Mouse (Mus musculus): ENCODE results near the gene Dlg2. TPM values are rescaled to one million over a fixed set of nuclear protein-coding genes. Genes with fewer than 3 reads are reported as not detected.

The Dlg2 gene
- polyA plus RNA-seq, 1 experiment: 6.0 TPM

GRCm38 (mm10) chr7:92147499-92147898 is 1671.0 kb downstream of the Dlg2 start:
- WGBS: 98% methylated on average over 1 of the region's 1 CpGs

GRCm38 (mm10) chr7:92150768-92151167 is 1674.3 kb downstream of the Dlg2 start:
- TF ChIP-seq POLR2A (IDR thresholded peaks at IDR 0.05; ENCODE audit: control insufficient read depth, extremely low read depth, insufficient read depth, low read length, poor library complexity): no peak
- TF ChIP-seq CTCF (IDR thresholded peaks at IDR 0.05; ENCODE audit: borderline replicate concordance, control insufficient read depth, extremely low read depth, insufficient read depth, low read length, poor library complexity): no peak
- Histone ChIP-seq H3K27me3 (ENCODE audit: control insufficient read depth, insufficient read depth, low read length) (no peaks in the 10 kb centered on the region), H3K4me1 (replicated peaks; ENCODE audit: control insufficient read depth, insufficient read depth, low read length) (no peaks in the 10 kb centered on the region), H3K36me3 (ENCODE audit: control insufficient read depth, insufficient read depth, low read length) (no peaks in the 10 kb centered on the region), H3K27ac (ENCODE audit: control insufficient read depth, insufficient read depth, low read length) (no peak overlapping the region), H3K4me3 (ENCODE audit: control insufficient read depth, insufficient read depth, low read length) (no peak overlapping the region)
- DNase-seq: no peak
- 19% methylated on average over 3 of the region's 3 CpGs for WGBS

More at GRCm38 (mm10) chr7:92147499-92147898, 1671.0 kb downstream of the Dlg2 start:
- H3K4me3 ChIP-seq (ENCODE audit: control insufficient read depth, insufficient read depth, low read length): no peak overlapping the region
- no peak overlapping the region for H3K27ac ChIP-seq (ENCODE audit: control insufficient read depth, insufficient read depth, low read length)
- no peaks in the 10 kb centered on the region for H3K36me3 ChIP-seq (ENCODE audit: control insufficient read depth, insufficient read depth, low read length)
- H3K27me3 ChIP-seq (ENCODE audit: control insufficient read depth, insufficient read depth, low read length): no peaks in the 10 kb centered on the region
- TF ChIP-seq POLR2A (IDR thresholded peaks at IDR 0.05; ENCODE audit: control insufficient read depth, extremely low read depth, insufficient read depth, low read length, poor library complexity) (no peak), CTCF (IDR thresholded peaks at IDR 0.05; ENCODE audit: borderline replicate concordance, control insufficient read depth, extremely low read depth, insufficient read depth, low read length, poor library complexity) (no peak)
- DNase-seq: no peak
- H3K4me1 ChIP-seq (replicated peaks; ENCODE audit: control insufficient read depth, insufficient read depth, low read length): no peaks in the 10 kb centered on the region

- H3K27me3 ChIP-seq (ENCODE audit: control insufficient read depth, insufficient read depth, low read length): no peaks in the 10 kb centered on the region
- TF ChIP-seq POLR2A (IDR thresholded peaks at IDR 0.05; ENCODE audit: control insufficient read depth, extremely low read depth, insufficient read depth, low read length, poor library complexity) (no peak), CTCF (IDR thresholded peaks at IDR 0.05; ENCODE audit: borderline replicate concordance, control insufficient read depth, extremely low read depth, insufficient read depth, low read length, poor library complexity) (no peak)
- no peak overlapping the region for H3K4me3 ChIP-seq (ENCODE audit: control insufficient read depth, insufficient read depth, low read length)
- DNase-seq: no peak
- no peak overlapping the region for H3K27ac ChIP-seq (ENCODE audit: control insufficient read depth, insufficient read depth, low read length)
- no peaks in the 10 kb centered on the region for H3K4me1 ChIP-seq (replicated peaks; ENCODE audit: control insufficient read depth, insufficient read depth, low read length)
- no peaks in the 10 kb centered on the region for H3K36me3 ChIP-seq (ENCODE audit: control insufficient read depth, insufficient read depth, low read length)
Observed at GRCm38 (mm10) chr7:92154603-92155002, 1678.1 kb downstream of the Dlg2 start.

DNA sequence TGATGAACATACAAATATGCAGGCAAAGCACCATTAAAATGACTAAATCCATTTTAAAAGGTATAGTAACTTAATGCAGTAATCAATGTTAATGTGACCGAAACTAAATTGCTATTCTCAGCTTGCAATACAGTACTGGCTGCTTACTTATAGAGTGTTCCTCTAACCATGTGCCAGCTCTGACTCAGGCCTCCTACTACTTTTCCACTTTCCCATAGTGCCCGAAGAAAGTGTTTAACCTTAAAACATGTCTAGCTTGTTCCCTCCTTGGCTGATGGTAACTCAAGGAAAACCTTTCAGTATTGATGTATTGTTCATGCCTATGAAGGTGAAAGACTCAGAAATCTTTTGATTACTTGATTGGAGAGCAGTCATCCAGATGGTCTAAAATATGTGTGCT is 1686.7 kb downstream of the Dlg2 start:
- H3K36me3 ChIP-seq (ENCODE audit: control insufficient read depth, insufficient read depth, low read length): no peaks in the 10 kb centered on the region
- TF ChIP-seq POLR2A (IDR thresholded peaks at IDR 0.05; ENCODE audit: control insufficient read depth, extremely low read depth, insufficient read depth, low read length, poor library complexity) (no peak), CTCF (IDR thresholded peaks at IDR 0.05; ENCODE audit: borderline replicate concordance, control insufficient read depth, extremely low read depth, insufficient read depth, low read length, poor library complexity) (no peak)
- H3K4me3 ChIP-seq (ENCODE audit: control insufficient read depth, insufficient read depth, low read length): no peak overlapping the region
- no peak for DNase-seq
- H3K27me3 ChIP-seq (ENCODE audit: control insufficient read depth, insufficient read depth, low read length): no peaks in the 10 kb centered on the region
- 98% methylated on average over 2 of the region's 2 CpGs for WGBS
- no peaks in the 10 kb centered on the region for H3K4me1 ChIP-seq (replicated peaks; ENCODE audit: control insufficient read depth, insufficient read depth, low read length)
- H3K27ac ChIP-seq (ENCODE audit: control insufficient read depth, insufficient read depth, low read length): no peak overlapping the region

DNA sequence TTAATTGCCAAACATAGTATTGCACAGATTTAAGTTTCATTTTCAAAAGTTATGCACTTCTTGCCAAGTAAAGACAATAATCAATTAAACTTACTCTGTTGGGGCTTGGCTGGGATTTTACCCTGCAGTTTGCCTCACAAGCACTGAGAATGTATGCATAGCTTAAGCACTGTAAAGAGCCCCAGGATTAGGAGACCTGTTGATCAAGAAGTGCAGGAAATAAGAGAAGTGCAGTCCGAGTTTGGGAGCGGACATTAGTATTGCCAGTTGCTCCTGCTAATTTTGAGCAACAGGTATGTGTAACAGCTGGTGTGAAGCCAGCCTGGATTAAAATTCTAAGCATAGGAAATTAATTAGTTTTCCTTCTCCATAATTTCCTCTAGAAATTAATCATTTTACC is 1687.8 kb downstream of the Dlg2 start:
- no peak overlapping the region for H3K4me3 ChIP-seq (ENCODE audit: control insufficient read depth, insufficient read depth, low read length)
- H3K27ac ChIP-seq (ENCODE audit: control insufficient read depth, insufficient read depth, low read length): no peak overlapping the region
- WGBS: 89% methylated on average over 2 of the region's 2 CpGs
- H3K4me1 ChIP-seq (replicated peaks; ENCODE audit: control insufficient read depth, insufficient read depth, low read length): no peaks in the 10 kb centered on the region
- TF ChIP-seq CTCF (IDR thresholded peaks at IDR 0.05; ENCODE audit: borderline replicate concordance, control insufficient read depth, extremely low read depth, insufficient read depth, low read length, poor library complexity) (no peak), POLR2A (IDR thresholded peaks at IDR 0.05; ENCODE audit: control insufficient read depth, extremely low read depth, insufficient read depth, low read length, poor library complexity) (no peak)
- no peaks in the 10 kb centered on the region for H3K36me3 ChIP-seq (ENCODE audit: control insufficient read depth, insufficient read depth, low read length)
- DNase-seq: no peak
- H3K27me3 ChIP-seq (ENCODE audit: control insufficient read depth, insufficient read depth, low read length): no peaks in the 10 kb centered on the region

DNA sequence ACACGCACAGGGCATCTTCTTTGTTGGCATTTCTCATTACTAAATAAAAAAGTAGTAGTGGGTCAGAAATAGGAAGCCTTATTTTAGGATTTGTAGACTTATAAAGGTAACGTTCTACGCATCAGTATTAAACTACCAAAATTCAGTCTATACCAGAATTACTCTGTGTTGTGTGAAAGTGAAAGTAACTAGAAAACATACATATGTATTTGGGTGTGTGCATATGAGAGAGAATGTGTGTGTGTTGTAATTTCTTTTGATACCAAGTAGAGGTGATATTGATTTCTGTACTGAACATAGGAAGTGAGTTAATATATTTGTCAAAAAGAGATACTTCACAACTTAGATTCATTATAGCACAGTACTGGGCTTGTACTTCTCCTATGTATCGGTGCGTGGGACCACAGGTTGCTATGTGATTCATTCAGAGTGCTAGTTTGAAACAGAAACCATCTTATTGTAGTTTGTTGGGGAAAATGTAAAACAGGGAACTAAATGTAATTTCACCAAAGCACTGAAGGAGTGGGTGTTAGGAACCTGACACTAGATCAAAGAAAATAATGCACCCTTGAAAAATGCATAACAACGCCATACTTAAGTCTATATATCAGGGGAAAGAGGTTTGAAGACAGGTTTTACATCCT is 1688.5 kb downstream of the Dlg2 start:
- no peak for DNase-seq
- Histone ChIP-seq H3K27me3 (ENCODE audit: control insufficient read depth, insufficient read depth, low read length) (no peaks in the 10 kb centered on the region), H3K4me3 (ENCODE audit: control insufficient read depth, insufficient read depth, low read length) (no peak overlapping the region), H3K36me3 (ENCODE audit: control insufficient read depth, insufficient read depth, low read length) (no peaks in the 10 kb centered on the region), H3K4me1 (replicated peaks; ENCODE audit: control insufficient read depth, insufficient read depth, low read length) (no peaks in the 10 kb centered on the region), H3K27ac (ENCODE audit: control insufficient read depth, insufficient read depth, low read length) (no peak overlapping the region)
- WGBS: 85% methylated on average over 6 of the region's 6 CpGs
- TF ChIP-seq CTCF (IDR thresholded peaks at IDR 0.05; ENCODE audit: borderline replicate concordance, control insufficient read depth, extremely low read depth, insufficient read depth, low read length, poor library complexity): no peak
- TF ChIP-seq POLR2A (IDR thresholded peaks at IDR 0.05; ENCODE audit: control insufficient read depth, extremely low read depth, insufficient read depth, low read length, poor library complexity): no peak

GRCm38 (mm10) chr7:92180029-92180428 is 1703.6 kb downstream of the Dlg2 start:
- H3K27ac ChIP-seq (ENCODE audit: control insufficient read depth, insufficient read depth, low read length): no peak overlapping the region
- H3K4me1 ChIP-seq (replicated peaks; ENCODE audit: control insufficient read depth, insufficient read depth, low read length): no peaks in the 10 kb centered on the region
- no peak for DNase-seq
- H3K36me3 ChIP-seq (ENCODE audit: control insufficient read depth, insufficient read depth, low read length): no peaks in the 10 kb centered on the region
- no peaks in the 10 kb centered on the region for H3K27me3 ChIP-seq (ENCODE audit: control insufficient read depth, insufficient read depth, low read length)
- TF ChIP-seq CTCF (IDR thresholded peaks at IDR 0.05; ENCODE audit: borderline replicate concordance, control insufficient read depth, extremely low read depth, insufficient read depth, low read length, poor library complexity) (no peak), POLR2A (IDR thresholded peaks at IDR 0.05; ENCODE audit: control insufficient read depth, extremely low read depth, insufficient read depth, low read length, poor library complexity) (no peak)
- WGBS: 60% methylated on average over 5 of the region's 5 CpGs
- no peak overlapping the region for H3K4me3 ChIP-seq (ENCODE audit: control insufficient read depth, insufficient read depth, low read length)
